Mouse (Mus musculus): ENCODE data around the gene Mical3.

DNA sequence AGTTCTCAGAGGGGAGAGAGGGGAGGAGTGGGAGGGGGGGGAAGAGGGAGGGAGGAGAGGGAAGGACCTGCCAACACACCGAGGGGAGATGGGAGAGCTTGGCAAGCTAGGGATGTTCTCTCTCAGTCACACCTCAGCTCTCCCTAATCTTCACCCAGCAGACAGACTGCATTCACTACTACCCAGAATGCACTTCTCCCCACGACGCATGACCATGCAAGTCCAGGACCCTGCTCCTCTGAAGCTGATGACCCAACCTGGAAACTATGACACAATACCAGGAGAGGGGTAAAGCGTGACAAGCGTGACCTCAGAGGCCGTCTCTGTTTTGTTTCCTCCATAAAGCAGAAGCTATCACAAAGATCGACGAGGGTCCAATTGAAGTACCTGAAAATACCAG lies 61.6 kb downstream of the Mical3 start:
- TF ChIP-seq CTCF (IDR thresholded peaks at IDR 0.05) (no peak), POLR2A (IDR thresholded peaks at IDR 0.05; ENCODE audit: insufficient read depth, low read depth, low read length) (no peak), EP300 (IDR thresholded peaks at IDR 0.05; ENCODE audit: insufficient read depth, low read depth, low read length) (peak; percentile 76; the same call in 1 of the 2 replicates)
